Mouse (Mus musculus) retina, adult 2 months (tissue): ENCODE data around the gene Tex52.
"Not testable (repeated sequence)": the region's sequence is repeated elsewhere in the genome, so short reads cannot be mapped to it uniquely, and the experiment has no call there.

Source experiments
- DNase-seq: peaks from one replicate; pipeline ENCODE4 v3.0.0-alpha.2; 2012; ENCODE audit warnings: low read depth, low spot score

Tex52 gene

DNA sequence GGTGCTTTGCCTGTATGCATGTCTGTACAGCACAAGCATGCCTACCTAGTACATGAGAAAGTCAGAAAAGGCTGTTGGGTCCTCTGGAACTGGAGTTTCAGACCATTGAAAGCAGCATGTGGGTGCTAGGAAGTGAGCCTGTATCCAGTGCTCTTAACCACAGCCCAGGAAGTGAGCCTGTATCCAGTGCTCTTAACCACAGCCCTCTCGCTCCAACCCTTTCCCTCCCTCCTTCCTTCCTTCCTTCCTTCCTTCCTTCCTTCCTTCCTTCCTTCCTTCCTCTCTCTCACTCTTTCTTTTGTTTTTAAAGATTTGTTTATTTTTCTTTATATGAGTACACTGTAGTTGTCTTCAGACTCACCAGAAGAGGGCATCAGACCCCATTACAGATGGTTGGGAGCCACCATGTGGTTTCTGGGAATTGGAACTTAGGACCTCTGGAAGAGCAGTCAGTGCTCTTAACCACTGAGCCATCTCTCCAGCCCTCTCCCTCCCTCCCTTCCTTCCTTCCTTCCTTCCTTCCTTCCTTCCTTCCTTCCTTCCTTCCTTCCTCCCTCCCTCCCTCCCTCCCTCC lies 5.4 kb downstream of the Tex52 start:
- DNase-seq: not testable (repeated sequence)

DNA sequence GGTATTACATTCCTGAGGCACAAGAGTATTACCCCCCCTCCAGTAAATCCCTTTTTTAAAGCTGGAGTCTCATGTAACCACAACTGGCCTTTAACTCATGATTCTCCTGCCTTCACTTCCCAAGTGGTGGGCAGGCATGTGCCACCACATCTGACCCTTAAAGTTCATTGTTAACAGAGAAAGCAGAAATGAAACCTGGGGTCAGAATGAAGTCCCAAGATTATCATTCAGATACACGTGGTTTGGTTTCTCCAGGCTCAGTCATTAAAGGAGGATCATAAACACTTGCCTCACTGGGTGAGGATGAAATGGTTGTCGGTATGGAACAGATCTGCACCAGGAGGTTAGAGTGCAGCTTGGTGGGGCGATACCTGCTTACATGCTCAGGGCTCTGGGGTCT lies 6.0 kb downstream of the Tex52 start:
- DNase-seq: no peak

DNA sequence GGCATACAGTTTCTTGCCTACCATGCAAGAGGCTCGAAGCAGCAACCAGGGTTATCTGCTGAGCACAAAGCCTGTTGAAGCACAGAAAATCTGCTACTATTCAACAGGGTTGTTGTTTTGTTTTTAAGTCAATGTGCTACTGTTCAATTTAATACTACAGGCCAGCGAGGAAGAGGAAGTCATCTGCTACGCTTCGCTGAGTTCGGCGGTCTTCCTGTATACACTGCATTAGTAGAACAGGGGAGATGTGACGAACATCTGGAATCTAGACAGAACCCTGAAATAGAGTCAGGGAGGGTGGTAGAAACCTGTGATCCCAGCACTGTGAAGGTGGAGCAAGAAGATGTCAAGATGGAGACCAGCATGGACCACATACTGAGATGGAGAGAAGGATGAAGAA lies 8.5 kb downstream of the Tex52 start:
- DNase-seq: no peak

DNA sequence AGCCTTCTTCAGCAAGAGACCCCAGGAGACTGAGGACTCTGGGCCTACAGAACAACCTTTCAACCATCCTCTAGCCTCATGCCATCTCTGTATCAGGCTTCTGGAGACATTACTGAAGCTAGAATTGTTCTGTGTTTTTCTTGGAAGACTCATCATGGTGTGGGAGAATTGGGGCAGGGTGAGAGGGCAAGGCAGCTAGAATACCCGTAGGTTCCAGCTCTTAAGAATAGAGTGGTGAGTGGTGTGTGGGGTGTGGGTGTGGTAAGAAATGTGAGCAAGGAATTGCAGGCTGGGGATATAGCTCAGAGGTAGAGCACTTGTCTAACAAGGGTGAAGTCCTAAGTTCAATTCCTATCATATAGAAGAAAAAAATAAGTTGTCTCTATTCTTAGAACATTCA lies 9.8 kb downstream of the Tex52 start:
- DNase-seq: no peak

DNA sequence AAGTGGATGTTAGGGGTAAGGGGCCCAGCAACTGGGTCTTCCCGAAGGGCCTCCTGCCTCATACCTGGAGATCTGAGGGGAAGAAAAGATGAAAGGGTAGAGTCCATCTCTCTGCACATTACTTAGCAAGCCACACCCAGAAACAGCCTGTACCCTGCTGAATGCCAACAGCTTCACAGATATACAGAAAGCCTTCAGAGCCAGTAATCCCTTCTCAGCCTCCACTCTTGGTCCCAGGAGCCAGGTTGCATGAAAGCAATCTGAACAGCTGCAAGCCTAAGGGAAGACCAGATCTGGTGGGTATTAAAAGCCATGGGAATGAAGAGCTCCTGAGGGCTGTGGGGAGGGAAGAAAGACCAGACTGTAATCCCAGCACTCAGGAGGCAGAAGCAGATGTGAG lies 13.9 kb downstream of the Tex52 start:
- DNase-seq: no peak

DNA sequence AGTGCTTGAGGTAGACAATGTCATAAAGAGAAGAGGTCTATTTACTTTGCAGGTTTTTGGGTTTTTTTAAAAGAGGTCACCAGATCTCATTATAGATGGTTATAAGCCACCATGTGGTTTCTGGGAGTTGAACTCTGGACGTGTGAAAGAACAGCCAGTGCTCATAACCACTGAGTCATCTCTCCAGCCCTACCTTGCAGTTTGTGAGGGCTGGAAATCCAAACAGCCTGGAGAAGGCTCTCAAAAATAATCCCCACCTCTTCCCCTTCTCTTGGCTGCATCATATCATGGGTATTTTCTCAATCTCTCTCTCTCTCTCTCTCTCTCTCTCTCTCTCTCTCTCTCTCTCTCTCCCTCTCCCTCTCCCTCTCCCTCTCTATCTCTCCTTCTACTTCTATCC lies 15.4 kb downstream of the Tex52 start:
- DNase-seq: no peak

DNA sequence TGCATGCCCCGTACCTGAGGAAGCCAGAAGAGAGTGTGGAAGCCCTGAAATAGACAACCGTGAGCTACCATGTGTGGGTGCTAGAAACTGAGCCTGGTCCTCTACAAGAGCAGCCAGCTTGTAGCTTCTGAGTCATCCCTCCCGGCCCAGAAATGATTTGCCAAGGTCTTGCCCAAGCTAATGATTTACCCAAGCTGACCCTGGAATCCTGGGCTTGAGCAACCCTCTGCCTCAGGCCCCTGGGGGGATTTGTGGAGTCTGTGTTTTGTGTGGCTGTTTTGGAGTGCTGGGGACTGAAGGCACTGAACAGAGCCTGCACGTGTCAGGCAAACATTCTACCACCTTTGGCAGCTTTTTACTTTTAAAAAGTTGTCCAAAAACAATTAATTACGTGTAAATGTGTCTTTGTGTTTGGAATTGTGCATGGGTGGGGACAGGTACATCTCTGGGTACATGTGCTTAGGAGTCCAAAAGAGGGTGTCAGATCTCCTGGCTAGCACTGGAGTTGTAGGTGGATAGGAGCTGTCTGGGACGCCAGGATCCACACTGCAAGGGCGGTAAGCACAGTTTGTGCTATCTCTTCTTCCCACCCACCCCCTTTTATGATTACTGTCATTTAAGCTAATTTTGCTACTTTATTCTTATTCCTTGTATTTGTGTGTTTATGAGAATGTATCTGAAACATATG lies 22.5 kb downstream of the Tex52 start:
- no peak for DNase-seq

DNA sequence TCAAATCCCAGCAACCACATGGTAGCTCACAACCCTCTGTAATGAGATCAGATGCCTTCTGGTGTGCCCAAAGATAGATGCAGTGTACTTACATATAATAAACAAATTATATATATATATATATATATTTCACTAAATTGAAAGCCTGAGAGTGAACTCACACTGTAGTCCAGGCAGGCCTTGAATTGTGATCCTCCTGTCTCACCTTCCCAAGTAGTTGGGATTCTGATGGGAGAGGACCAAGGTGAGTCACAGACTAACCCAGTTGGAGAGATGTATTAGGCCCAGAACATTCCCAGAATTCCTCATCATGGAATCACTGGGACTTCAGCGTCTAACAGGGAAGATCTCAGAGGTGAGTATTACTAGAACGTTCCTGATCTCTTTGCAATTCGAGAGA lies 23.7 kb downstream of the Tex52 start, which contains the start of gene Nrip2:
Nrip2 (plus strand) TSS at position 301 of the 400 bp plus-strand sequence.
- no peak for DNase-seq

GRCm38 (mm10) chr6:128399421-128400185 lies 24.3 kb downstream of the Tex52 start:
- no peak for DNase-seq

GRCm38 (mm10) chr6:128404708-128405107 lies 29.5 kb downstream of the Tex52 start:
- no peak for DNase-seq

DNA sequence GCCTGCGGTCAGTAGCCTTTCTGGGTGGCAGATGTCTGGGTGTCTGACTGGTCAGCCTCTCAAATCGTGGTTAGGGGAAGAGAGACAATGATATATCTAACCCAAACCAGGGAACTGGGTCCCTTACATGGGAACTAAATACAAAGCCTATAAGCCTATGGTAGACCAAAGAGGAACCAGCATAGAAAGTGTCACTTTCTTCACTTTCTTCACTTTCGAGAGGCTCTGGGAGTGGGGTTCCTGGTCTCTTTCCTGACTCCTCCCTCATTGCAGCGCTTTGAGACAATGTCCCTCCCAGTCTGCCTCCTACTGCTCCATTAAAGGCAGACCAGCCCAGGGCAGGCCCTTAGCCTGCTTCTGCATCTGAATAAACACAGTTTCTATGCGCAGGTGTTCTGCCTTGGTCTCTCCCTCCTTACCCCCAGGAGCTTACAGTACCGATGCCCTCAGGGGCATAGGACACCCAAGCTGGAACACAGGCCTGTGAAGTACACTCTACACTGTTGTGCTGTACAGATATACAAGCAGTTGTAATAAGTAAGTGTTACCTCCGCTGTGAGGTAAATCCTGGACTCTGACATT lies 33.4 kb downstream of the Tex52 start:
- DNase-seq: no peak

DNA sequence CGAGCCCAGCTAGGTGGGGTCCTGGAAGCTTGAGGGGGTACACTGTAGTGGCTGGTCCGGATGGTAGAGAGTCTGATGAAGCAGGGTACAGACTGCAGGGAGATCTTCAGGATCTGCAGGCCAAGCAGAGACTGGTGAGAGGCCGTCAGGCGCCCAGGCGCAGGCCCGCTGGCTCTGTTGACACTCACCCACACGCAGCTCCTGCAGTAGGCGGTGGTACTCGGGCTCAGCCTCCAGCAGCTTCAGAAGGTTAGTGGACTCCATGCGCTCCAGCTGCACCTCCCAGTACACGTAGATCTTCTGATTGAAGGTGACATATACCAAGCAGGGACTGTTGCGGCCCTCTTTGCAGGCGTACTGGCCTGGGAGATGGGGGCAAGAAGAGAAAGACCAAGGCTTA lies 35.0 kb downstream of the Tex52 start:
- no peak for DNase-seq

- DNase-seq: peak; percentile 40
These were observed 35.9 kb downstream of the Tex52 start for GRCm38 (mm10) chr6:128411115-128411514.

GRCm38 (mm10) chr6:128416169-128416568 lies 40.9 kb downstream of the Tex52 start:
- no peak for DNase-seq

DNA sequence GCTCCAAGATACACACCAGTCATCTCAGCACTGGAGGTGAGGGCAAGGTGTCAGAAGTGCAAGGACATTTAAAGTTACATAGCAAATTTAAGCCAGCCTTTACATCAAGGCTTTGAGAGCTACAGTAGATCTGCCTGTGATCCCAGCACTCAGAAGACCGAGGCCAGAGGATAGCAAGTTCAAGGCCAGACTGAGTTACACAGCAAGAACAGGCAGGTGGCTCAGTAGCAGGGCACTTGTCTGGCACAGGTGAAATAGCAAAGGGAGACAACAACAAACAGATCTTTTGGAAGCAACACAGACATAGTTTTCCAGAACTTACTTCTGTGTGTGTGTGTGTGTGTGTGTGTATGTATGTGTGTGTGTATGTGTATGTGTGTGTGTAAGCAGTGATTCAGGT lies 42.8 kb downstream of the Tex52 start:
- DNase-seq: no peak

- no peak for DNase-seq
These were observed 45.8 kb downstream of the Tex52 start for GRCm38 (mm10) chr6:128421036-128421435.

GRCm38 (mm10) chr6:128421480-128421879 lies 46.2 kb downstream of the Tex52 start:
- no peak for DNase-seq

DNA sequence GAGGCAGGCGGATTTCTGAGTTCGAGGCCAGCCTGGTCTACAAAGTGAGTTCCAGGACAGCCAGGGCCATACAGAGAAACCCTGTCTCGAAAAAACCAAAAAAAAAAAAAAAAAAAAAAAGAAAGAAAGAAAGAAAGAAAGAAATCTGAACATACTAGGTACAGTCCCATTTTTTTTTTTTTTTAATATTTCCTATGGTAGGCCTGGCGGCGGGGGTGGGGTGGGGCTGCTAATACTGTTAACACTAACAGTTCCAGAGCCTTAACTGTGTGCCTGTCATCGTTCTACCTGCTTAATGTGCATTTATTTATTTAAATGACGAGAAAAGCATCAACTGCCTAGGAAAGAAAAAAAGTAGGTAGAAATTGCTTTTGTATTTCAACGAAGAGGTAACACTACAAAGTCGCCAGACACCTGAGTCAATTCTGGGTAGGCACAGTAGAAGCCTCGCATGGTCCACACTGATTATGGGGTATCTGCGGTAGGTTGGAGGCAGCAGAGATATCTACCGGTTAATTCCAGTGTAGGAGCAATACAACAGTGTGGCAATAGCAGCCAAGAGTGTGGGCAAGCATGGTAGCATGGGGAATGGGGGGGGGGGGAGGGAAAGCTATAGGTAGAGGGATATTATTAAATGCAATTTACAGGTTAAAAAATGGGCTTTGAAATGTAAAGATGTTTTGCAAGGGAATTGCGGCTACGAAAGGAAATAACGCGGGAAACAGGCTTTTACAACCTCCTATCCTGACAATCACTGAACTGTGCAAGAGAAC lies 48.4 kb downstream of the Tex52 start:
- DNase-seq: no peak

DNA sequence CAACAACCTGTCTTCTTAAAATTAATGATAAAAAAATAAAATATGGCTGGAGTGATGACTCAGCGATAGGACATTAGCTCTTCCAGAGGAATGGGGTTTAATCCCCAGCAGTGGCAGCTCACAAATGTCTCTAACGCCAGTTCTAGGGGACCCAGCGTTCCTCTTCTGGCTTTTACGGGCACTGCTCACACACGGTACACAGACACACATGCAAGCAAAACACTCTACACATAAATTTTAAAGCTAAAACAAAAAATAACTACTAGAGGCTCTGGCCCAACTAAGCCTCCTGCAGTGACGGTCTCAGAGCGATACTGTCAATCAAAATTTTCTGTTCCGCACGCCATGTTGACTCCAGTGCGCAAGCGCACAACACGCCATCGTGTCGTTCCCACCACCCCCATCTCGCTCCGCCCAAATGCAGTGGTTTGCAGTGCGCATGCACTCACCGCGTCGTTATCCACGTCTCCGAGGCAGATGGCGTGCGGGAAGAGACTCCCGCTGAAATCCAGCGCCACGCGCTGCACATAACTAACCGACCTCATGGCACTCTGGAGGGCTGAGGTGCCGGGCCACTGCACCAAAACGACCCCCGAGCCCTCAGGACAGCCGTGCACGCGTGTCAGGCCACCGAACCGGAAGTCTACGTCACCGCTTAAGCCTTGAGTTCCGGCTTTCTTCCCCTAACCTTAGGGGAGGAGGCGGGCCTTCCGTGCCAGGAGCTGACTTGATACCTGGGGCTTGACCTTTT lies 49.2 kb downstream of the Tex52 start, which contains the start of gene Itfg2:
Itfg2 (minus strand) TSS at position 663 of the 751 bp plus-strand sequence.
- DNase-seq: peak; percentile 94

DNA sequence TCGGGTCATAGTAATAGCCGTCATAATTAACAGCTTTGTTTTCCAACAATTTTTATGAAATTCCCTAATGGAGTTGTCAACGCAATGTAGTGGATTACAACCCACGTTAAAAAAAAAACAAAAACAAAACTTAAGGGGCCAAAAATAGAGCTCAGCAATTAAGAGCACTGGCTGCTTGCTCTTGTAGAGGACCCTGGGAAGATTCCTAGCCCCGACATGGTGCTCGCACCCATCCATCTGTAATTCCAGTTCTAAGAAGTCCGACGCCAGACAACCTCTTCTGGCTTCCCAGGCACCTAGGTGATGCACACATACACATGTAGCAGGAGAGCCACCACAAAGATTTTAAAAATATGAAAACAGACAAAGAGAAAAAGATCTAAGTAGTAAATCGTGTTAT lies 49.8 kb downstream of the Tex52 start:
- no peak for DNase-seq

DNA sequence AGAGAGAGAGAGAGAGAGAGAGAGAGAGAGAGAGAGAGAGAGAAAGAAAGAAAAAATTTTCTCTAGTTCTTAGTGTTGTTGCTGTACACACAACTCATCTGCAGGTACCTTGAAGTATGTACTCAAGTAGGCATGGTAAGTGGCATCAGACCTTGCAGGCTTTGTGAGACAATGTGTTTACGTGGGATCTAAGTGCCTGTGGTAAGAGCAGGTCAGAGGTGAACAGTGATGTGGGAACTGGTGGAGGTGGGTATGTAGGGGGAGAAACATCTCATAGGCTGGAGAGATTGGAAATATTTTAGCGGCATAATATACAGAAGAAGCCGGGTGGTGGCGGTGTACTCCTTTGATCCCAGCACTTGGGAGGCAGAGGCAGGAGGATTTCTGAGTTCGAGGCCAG lies 52.3 kb downstream of the Tex52 start:
- DNase-seq: no peak
